ENCODE assay signal across 13 mouse cellular contexts in genomic region chr10:79934794-79935569, GRCm38 (mm10). TPM values are rescaled to one million over a fixed set of nuclear protein-coding genes. Genes with fewer than 3 reads are reported as not detected.
A peak's percentile ranks its signal among the peaks of the same experiment; 100 is the strongest.
DNase-seq lines count a peak whose midpoint lies in the region; ATAC-seq and TF ChIP-seq lines count a peak whose summit lies in the region.
"Had no signal": no experiment of that assay in that cellular context is flagged by ENCODE, and none has a peak within 500 bp of the region (broad histone marks: within the 10 kb centered on the region; RNA-seq: fewer than 3 reads in every experiment).

No protein-coding gene starts in this region.

- peaks cover 32% of the 10 kb centered on the region for H3K4me1 ChIP-seq in forebrain, embryonic 13.5 days
- H3K4me1 ChIP-seq in forebrain, postnatal 0 days (ENCODE audit: insufficient read depth) = no peaks in the 10 kb centered on the region
- H3K4me1 ChIP-seq in kidney, embryonic 14.5 days (ENCODE audit: control insufficient read depth, insufficient read depth, low read length) = peaks cover 70% of the 10 kb centered on the region
- H3K4me1 ChIP-seq in CH12.LX (ENCODE audit: control insufficient read depth in 1 of 2, insufficient read depth in 2 of 2) = peaks cover 68 to 98% of the 10 kb centered on the region in 2 experiments
- H3K4me1 ChIP-seq in limb, embryonic 10.5 days = peaks cover 98% of the 10 kb centered on the region

- in situ Hi-C loops in CH12.LX (cut with MboI; ENCODE audit: low pct_ligation_motif_present, low pct_unique_long_range_greater_than_20kb, low sequenced_read_pairs) = no loop called here

- TF ChIP-seq CTCF in forebrain, postnatal 0 days (IDR thresholded peaks at IDR 0.05; ENCODE audit: low read depth) = no peak
- no peak for TF ChIP-seq CTCF in CH12.LX (conservative IDR thresholded peaks at IDR 0.05 in 1 of 2, IDR thresholded peaks at IDR 0.05 in 1 of 2; ENCODE audit: low read depth in 2 of 2, low read length in 2 of 2)

- dilution Hi-C loops in CH12.LX (cut with MboI; ENCODE audit: extremely low pct_ligation_motif_present, extremely low pct_unique_long_range_greater_than_20kb, low sequenced_read_pairs) = no loop called here

- H3K27me3 ChIP-seq in forebrain, embryonic 13.5 days = no peaks in the 10 kb centered on the region
- no peaks in the 10 kb centered on the region for H3K27me3 ChIP-seq in forebrain, postnatal 0 days (ENCODE audit: insufficient read depth, low read length)
- no peaks in the 10 kb centered on the region for H3K27me3 ChIP-seq in kidney, embryonic 14.5 days (ENCODE audit: control insufficient read depth, insufficient read depth, low read length)
- no peaks in the 10 kb centered on the region for H3K27me3 ChIP-seq in CH12.LX (replicated peaks)
- H3K27me3 ChIP-seq in limb, embryonic 10.5 days (ENCODE audit: low read depth, poor library complexity, severe bottlenecking) = no peaks in the 10 kb centered on the region
- H3K27me3 ChIP-seq: stomach, embryonic 15.5 days had no signal

- no peak for DNase-seq in forebrain, postnatal 0 days
- DNase-seq in kidney, adult 11 months = no peak
- DNase-seq in CH12.LX (ENCODE audit: extremely low read depth) = no peak
- DNase-seq in limb, embryonic 10.5 days (ENCODE audit: low spot score) = no peak
- no peak for DNase-seq in right cerebral cortex, postnatal 25 days
- DNase-seq in right cerebral cortex, adult 18-20 months = no peak

- H3K36me3 ChIP-seq in forebrain, embryonic 13.5 days (ENCODE audit: poor library complexity, severe bottlenecking) = peaks cover 26% of the 10 kb centered on the region
- H3K36me3 ChIP-seq in forebrain, postnatal 0 days (ENCODE audit: insufficient read depth) = peaks cover 13% of the 10 kb centered on the region; the same call in 1 of the 2 replicates
- peaks cover 52% of the 10 kb centered on the region for H3K36me3 ChIP-seq in kidney, embryonic 14.5 days (ENCODE audit: control insufficient read depth, insufficient read depth, low read length)
- H3K36me3 ChIP-seq in CH12.LX (replicated peaks in 1 of 2; ENCODE audit: control insufficient read depth in 1 of 2, insufficient read depth in 1 of 2, low read length in 1 of 2) = peaks cover 73 to 96% of the 10 kb centered on the region in 2 experiments
- peaks cover 100% of the 10 kb centered on the region for H3K36me3 ChIP-seq in limb, embryonic 10.5 days

- no peak overlapping the region for H3K4me2 ChIP-seq in forebrain, embryonic 13.5 days
- no peak overlapping the region for H3K4me2 ChIP-seq in forebrain, postnatal 0 days (ENCODE audit: low read depth)
- no peak overlapping the region for H3K4me2 ChIP-seq in kidney, embryonic 14.5 days (replicated peaks; ENCODE audit: low read depth, low read length)
- H3K4me2 ChIP-seq in CH12.LX (ENCODE audit: insufficient read depth, low read depth, poor library complexity, severe bottlenecking) = peak overlapping the region; percentile 19; the same call in 1 of the 2 replicates

- peaks cover 97% of the 10 kb centered on the region for H3K79me2 ChIP-seq in CH12.LX (replicated peaks; ENCODE audit: control insufficient read depth, extremely low read depth, insufficient read depth, poor library complexity, severe bottlenecking)

- no peak for ATAC-seq in forebrain, embryonic 13.5 days
- ATAC-seq in forebrain, postnatal 0 days = no peak
- no peak for ATAC-seq in kidney, embryonic 14.5 days (ENCODE audit: low FRiP score, low TSS enrichment)

- no peak for TF ChIP-seq RAD21 in CH12.LX (IDR thresholded peaks at IDR 0.05; ENCODE audit: low read depth, low read length)

- no peak for TF ChIP-seq POLR2A in CH12.LX (IDR thresholded peaks at IDR 0.05; ENCODE audit: low read depth, low read length)

- no peak overlapping the region for H3K9ac ChIP-seq in forebrain, embryonic 13.5 days
- H3K9ac ChIP-seq in forebrain, postnatal 0 days = no peak overlapping the region
- H3K9ac ChIP-seq in kidney, embryonic 14.5 days (ENCODE audit: low read depth, low read length) = no peak overlapping the region
- H3K9ac ChIP-seq in CH12.LX (ENCODE audit: insufficient read depth, low read depth) = 0 out of 2 replicates have a peak overlapping the region, but pooled peaks have one; percentile 2
- H3K9ac ChIP-seq: stomach, embryonic 15.5 days had no signal

- TF ChIP-seq EP300 in CH12.LX (IDR thresholded peaks at IDR 0.05; ENCODE audit: low read length) = no peak

- no peak overlapping the region for H3K4me3 ChIP-seq in forebrain, embryonic 13.5 days
- H3K4me3 ChIP-seq in forebrain, postnatal 0 days (ENCODE audit: low read depth, low read length) = no peak overlapping the region
- H3K4me3 ChIP-seq in kidney, embryonic 14.5 days (ENCODE audit: low read length) = no peak overlapping the region
- H3K4me3 ChIP-seq in CH12.LX (replicated peaks in 1 of 3; ENCODE audit: low read depth in 2 of 3, low read length in 2 of 3, poor library complexity in 1 of 3) = peak overlapping the region in 1 of 3 experiments; percentile 3
- no peak overlapping the region; the same call in 1 of the 2 replicates for H3K4me3 ChIP-seq in limb, embryonic 10.5 days
- H3K4me3 ChIP-seq: layer of hippocampus, adult 2 months; stomach, embryonic 15.5 days had no signal

- 93% methylated on average over 16 of the region's 16 CpGs for WGBS in forebrain, embryonic 13.5 days
- WGBS in forebrain, postnatal 0 days = 82% methylated on average over 16 of the region's 16 CpGs
- WGBS in kidney, embryonic 14.5 days = 83% methylated on average over 16 of the region's 16 CpGs
- 90% methylated on average over 16 of the region's 16 CpGs for WGBS in limb, embryonic 10.5 days

- H3K9me3 ChIP-seq in forebrain, embryonic 13.5 days (replicated peaks) = no peaks in the 10 kb centered on the region
- H3K9me3 ChIP-seq in forebrain, postnatal 0 days (ENCODE audit: low read length) = no peaks in the 10 kb centered on the region
- no peaks in the 10 kb centered on the region for H3K9me3 ChIP-seq in kidney, embryonic 14.5 days (ENCODE audit: control insufficient read depth, low read length)
- H3K9me3 ChIP-seq in CH12.LX (replicated peaks; ENCODE audit: low read length) = no peaks in the 10 kb centered on the region
- no peaks in the 10 kb centered on the region for H3K9me3 ChIP-seq in limb, embryonic 10.5 days (replicated peaks)
- H3K9me3 ChIP-seq: stomach, embryonic 15.5 days had no signal

- 0 out of 2 replicates have a peak overlapping the region, but pooled peaks have one; percentile 15 for H3K27ac ChIP-seq in forebrain, embryonic 13.5 days
- no peak overlapping the region for H3K27ac ChIP-seq in forebrain, postnatal 0 days (ENCODE audit: low read depth, low read length)
- H3K27ac ChIP-seq in kidney, embryonic 14.5 days (ENCODE audit: low read depth, low read length) = peak overlapping the region; percentile 18; the same call in 1 of the 2 replicates
- H3K27ac ChIP-seq in CH12.LX (ENCODE audit: insufficient read depth, low read depth) = peak overlapping the region; percentile 57
- H3K27ac ChIP-seq in limb, embryonic 10.5 days = peak overlapping the region; percentile 95; the same call in 1 of the 2 replicates

RNA-seq across cellular contexts. Expression of gene Arid3a, which starts 8.1 kb away (rescaled TPM):
- polyA plus RNA-seq in forebrain, embryonic 13.5 days (2015; fragmentation: Nextera tagmentation; extraction: Ambion mirVana) = 2.5 and 3.6 TPM in 2 replicates
- total RNA-seq in forebrain, postnatal 0 days (2014; rRNA removed) = 7.1 and 7.9 TPM in 2 replicates
- polyA plus RNA-seq in forebrain, postnatal 0 days (2015; fragmentation: Nextera tagmentation; extraction: Ambion mirVana) = 1.0 and 2.1 TPM in 2 replicates
- polyA plus RNA-seq in kidney, embryonic 14.5 days (2014; fragmentation: Nextera tagmentation; extraction: Ambion mirVana) = 12.0 and 12.3 TPM in 2 replicates
- 114 and 161 TPM in 2 replicates for total RNA-seq in CH12.LX (2012; rRNA removed)
- 45.9 and 48.4 TPM in 2 replicates for total RNA-seq in CH12.LX (2014; rRNA removed)
- 84.7 and 94.4 TPM in 2 replicates for polyA plus RNA-seq in CH12.LX (2012; ENCODE audit: insufficient read length, low read depth)
- polyA plus RNA-seq in limb, embryonic 10.5 days (2016; fragmentation: Nextera tagmentation; extraction: Ambion mirVana) = 18.2 and 29.4 TPM in 2 replicates

RNA-seq across cellular contexts. Expression of gene R3hdm4, which starts 14.0 kb away (rescaled TPM):
- 200 and 217 TPM in 2 replicates for polyA plus RNA-seq in forebrain, embryonic 13.5 days (2015; fragmentation: Nextera tagmentation; extraction: Ambion mirVana)
- total RNA-seq in forebrain, postnatal 0 days (2014; rRNA removed) = 117 and 129 TPM in 2 replicates
- 282 and 333 TPM in 2 replicates for polyA plus RNA-seq in forebrain, postnatal 0 days (2015; fragmentation: Nextera tagmentation; extraction: Ambion mirVana)
- polyA plus RNA-seq in kidney, embryonic 14.5 days (2014; fragmentation: Nextera tagmentation; extraction: Ambion mirVana) = 102 and 137 TPM in 2 replicates
- total RNA-seq in CH12.LX (2012; rRNA removed) = 20.9 and 22.3 TPM in 2 replicates
- total RNA-seq in CH12.LX (2014; rRNA removed) = 8.9 and 10.5 TPM in 2 replicates
- 53.2 and 59.4 TPM in 2 replicates for polyA plus RNA-seq in CH12.LX (2012; ENCODE audit: insufficient read length, low read depth)
- polyA plus RNA-seq in limb, embryonic 10.5 days (2016; fragmentation: Nextera tagmentation; extraction: Ambion mirVana) = 116 and 143 TPM in 2 replicates

RNA-seq across cellular contexts. Expression of gene Kiss1r, which starts 18.2 kb away (rescaled TPM):
- 1.0 and 1.3 TPM in 2 replicates for polyA plus RNA-seq in forebrain, embryonic 13.5 days (2015; fragmentation: Nextera tagmentation; extraction: Ambion mirVana)
- 4.2 and 5.4 TPM in 2 replicates for total RNA-seq in forebrain, postnatal 0 days (2014; rRNA removed)
- polyA plus RNA-seq in forebrain, postnatal 0 days (2015; fragmentation: Nextera tagmentation; extraction: Ambion mirVana) = 3.4 and 3.6 TPM in 2 replicates
- polyA plus RNA-seq in kidney, embryonic 14.5 days (2014; fragmentation: Nextera tagmentation; extraction: Ambion mirVana) = 0.47 and 0.61 TPM in 2 replicates
- 0.21 and 0.76 TPM in 2 replicates for total RNA-seq in CH12.LX (2012; rRNA removed)
- 0.24 and 0.32 TPM in 2 replicates for total RNA-seq in CH12.LX (2014; rRNA removed)
- 0.17 and 0.20 TPM in 2 replicates for polyA plus RNA-seq in CH12.LX (2012; ENCODE audit: insufficient read length, low read depth)
- 0.31 and 0.49 TPM in 2 replicates for polyA plus RNA-seq in limb, embryonic 10.5 days (2016; fragmentation: Nextera tagmentation; extraction: Ambion mirVana)
- total RNA-seq: granulocyte monocyte progenitor cell, adult 5-6 weeks had no signal

RNA-seq across cellular contexts. Expression of gene Gm26602, which starts 24.3 kb away (rescaled TPM):
- 33.6 TPM in 1 of 2 replicates, not detected in the other for polyA plus RNA-seq in forebrain, embryonic 13.5 days (2015; fragmentation: Nextera tagmentation; extraction: Ambion mirVana)
- not detected in 2 replicates for total RNA-seq in forebrain, postnatal 0 days (2014; rRNA removed)
- polyA plus RNA-seq in forebrain, postnatal 0 days (2015; fragmentation: Nextera tagmentation; extraction: Ambion mirVana) = 34.4 and 39.2 TPM in 2 replicates
- polyA plus RNA-seq in kidney, embryonic 14.5 days (2014; fragmentation: Nextera tagmentation; extraction: Ambion mirVana) = 4.6 and 10.8 TPM in 2 replicates
- total RNA-seq in CH12.LX (2012; rRNA removed) (6.0 and 8.1 TPM in 2 replicates), CH12.LX (2014; rRNA removed) (not detected in 2 replicates)
- not detected in 2 replicates for polyA plus RNA-seq in CH12.LX (2012; ENCODE audit: insufficient read length, low read depth)
- polyA plus RNA-seq in limb, embryonic 10.5 days (2016; fragmentation: Nextera tagmentation; extraction: Ambion mirVana) = not detected in 2 replicates
- total RNA-seq: adrenal gland, postnatal 14 days; layer of hippocampus, adult 2 months; liver, adult 2 months had no signal
- polyA plus RNA-seq: liver, adult 2 months had no signal

RNA-seq across cellular contexts. Expression of gene Wdr18, which starts 25.0 kb away (rescaled TPM):
- polyA plus RNA-seq in forebrain, embryonic 13.5 days (2015; fragmentation: Nextera tagmentation; extraction: Ambion mirVana) = 80.2 and 94.8 TPM in 2 replicates
- 58.2 and 84.6 TPM in 2 replicates for total RNA-seq in forebrain, postnatal 0 days (2014; rRNA removed)
- 91.9 and 107 TPM in 2 replicates for polyA plus RNA-seq in forebrain, postnatal 0 days (2015; fragmentation: Nextera tagmentation; extraction: Ambion mirVana)
- 132 and 147 TPM in 2 replicates for polyA plus RNA-seq in kidney, embryonic 14.5 days (2014; fragmentation: Nextera tagmentation; extraction: Ambion mirVana)
- total RNA-seq in CH12.LX (2012; rRNA removed) = 92.1 and 111 TPM in 2 replicates
- 59.7 and 70.8 TPM in 2 replicates for total RNA-seq in CH12.LX (2014; rRNA removed)
- 54.2 and 69.7 TPM in 2 replicates for polyA plus RNA-seq in CH12.LX (2012; ENCODE audit: insufficient read length, low read depth)
- 174 and 201 TPM in 2 replicates for polyA plus RNA-seq in limb, embryonic 10.5 days (2016; fragmentation: Nextera tagmentation; extraction: Ambion mirVana)
